Mouse (Mus musculus) CH12.LX (cell line): ENCODE data around the gene Tshz2.

Source experiments
- CTCF ChIP-seq, 2 experiments: IDR thresholded peaks in 1 of 2; conservative IDR thresholded peaks in 1 of 2; 2 replicates each; pipeline ENCODE4 v1.5.1; 2011 to 2012; ENCODE audit warnings: low read depth in 2 of 2, low read length in 2 of 2, improper control_type of control experiment in 1 of 2, inconsistent platforms in 1 of 2, mild to moderate bottlenecking in 1 of 2, moderate library complexity in 1 of 2
- MXI1 ChIP-seq: IDR thresholded peaks from 2 replicates; pipeline ENCODE4 v1.6.1; 2011; ENCODE audit warnings: mild to moderate bottlenecking, low read depth, low read length, improper control_type of control experiment
- POLR2A ChIP-seq: IDR thresholded peaks from 2 replicates; pipeline ENCODE4 v1.6.1; 2011; ENCODE audit warnings: low read depth, mild to moderate bottlenecking, improper control_type of control experiment, low read length
- RCOR1 ChIP-seq: conservative IDR thresholded peaks from 2 replicates; pipeline ENCODE4 v1.6.1; 2012; ENCODE audit warnings: low read depth, mild to moderate bottlenecking, inconsistent platforms, low read length, improper control_type of control experiment
- ZNF384 ChIP-seq: IDR thresholded peaks from 2 replicates; pipeline ENCODE4 v1.6.1; 2012; ENCODE audit warnings: low read depth, low read length, improper control_type of control experiment, inconsistent platforms

DNA sequence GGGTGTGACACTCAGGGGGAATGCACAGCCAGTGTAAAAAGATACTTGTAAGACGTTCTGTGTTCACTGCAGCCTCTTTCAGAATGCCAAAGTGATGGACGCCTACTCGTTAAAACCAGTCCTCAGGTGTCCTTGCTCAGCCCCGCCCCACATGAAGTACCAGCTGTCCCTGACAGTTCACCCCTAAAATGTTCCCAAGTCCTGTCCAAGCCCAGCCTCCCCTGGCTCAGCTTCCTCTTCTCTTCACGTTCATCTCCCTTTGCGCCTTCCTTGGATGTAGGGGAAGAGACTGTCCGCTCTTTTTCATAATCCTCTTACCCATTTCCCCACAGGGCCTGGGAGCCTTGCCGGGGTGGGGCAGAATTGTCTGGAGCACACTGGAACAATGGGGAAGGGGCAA, 374.0 kb downstream of the Tshz2 start:
- TF ChIP-seq POLR2A (no peak), ZNF384 (no peak), CTCF (conservative IDR thresholded peaks at IDR 0.05 in 1 of 2, IDR thresholded peaks at IDR 0.05 in 1 of 2; ENCODE audit: low read depth in 2 of 2, low read length in 2 of 2) (no peak), MXI1 (no peak), RCOR1 (no peak)
